Mouse (Mus musculus) layer of hippocampus, postnatal 25 days (tissue): ENCODE measurements around the gene Lrrc61. TPM values are rescaled to one million over a fixed set of nuclear protein-coding genes. Genes with fewer than 3 reads are reported as not detected.

Experiments used
- total RNA-seq, 2 experiments: library from RNA; stranded (reverse); gene quantifications; 2 replicates each; pipeline ENCODE4 v1.2.3; 2021

Lrrc61 gene
- total RNA-seq, 2 experiments from 2014 or later = 34.8 to 39.0 TPM

Other genes starting within 250 kb of the Lrrc61 start
- gene Krba1, start 159.2 kb upstream of the Lrrc61 start, total RNA-seq = 10 to 100 TPM; 35.5 to 43.2 TPM
- 10 to 100 TPM; 19.9 to 26.3 TPM for gene Zfp467, start 109.0 kb upstream of the Lrrc61 start, total RNA-seq
- gene Sspo, start 106.6 kb upstream of the Lrrc61 start, total RNA-seq = 1 to 10 TPM; 1.2 to 2.9 TPM
- gene Atp6v0e2, start 17.2 kb upstream of the Lrrc61 start, total RNA-seq = 100 to 1,000 TPM; 454 to 498 TPM
- 10 to 100 TPM; 15.1 to 16.5 TPM for gene Rarres2, start 18.0 kb downstream of the Lrrc61 start, total RNA-seq
- not detected for gene Gm45021, start 34.8 kb downstream of the Lrrc61 start, total RNA-seq
- 10 to 100 TPM; 40.4 to 46.9 TPM for gene Repin1, start 39.1 kb downstream of the Lrrc61 start, total RNA-seq
- not detected for gene Gm44965, start 39.1 kb downstream of the Lrrc61 start, total RNA-seq
- 1 to 10 TPM; 7.4 to 7.6 TPM for gene Zfp775, start 47.3 kb downstream of the Lrrc61 start, total RNA-seq
- gene AI854703, start 72.0 kb downstream of the Lrrc61 start, total RNA-seq = 10 to 100 TPM; 12.7 to 14.4 TPM
- under 1 TPM; 0.64 to 0.66 TPM for gene Gimap8, start 92.4 kb downstream of the Lrrc61 start, total RNA-seq
- under 1 TPM in 1 of 2 experiments, not detected in 1; 0.64 TPM for gene Gimap9, start 121.3 kb downstream of the Lrrc61 start, total RNA-seq
- not detected for gene Gimap4, start 129.8 kb downstream of the Lrrc61 start, total RNA-seq
- 1 to 10 TPM; 4.9 to 5.2 TPM for gene Gimap6, start 153.4 kb downstream of the Lrrc61 start, total RNA-seq
- gene Gm28053, start 163.8 kb downstream of the Lrrc61 start, total RNA-seq = 1 to 10 TPM in 1 of 2 experiments, not detected in 1; 1.1 TPM
- not detected for gene Gimap7, start 163.8 kb downstream of the Lrrc61 start, total RNA-seq
- gene Gimap1, start 184.3 kb downstream of the Lrrc61 start, total RNA-seq = 1 to 10 TPM; 2.0 to 2.6 TPM
- 1 to 10 TPM in 1 of 2 experiments, under 1 TPM in 1; 0.71 to 1.0 TPM for gene Gimap5, start 191.4 kb downstream of the Lrrc61 start, total RNA-seq
- gene Gimap3, start 216.1 kb downstream of the Lrrc61 start, total RNA-seq = not detected